Mouse (Mus musculus): ENCODE measurements at regions not wholly inside any gene's neighbourhood (a gene's known extent, or its start where the extent isn't known, plus 50 kb on each side); places are given as distances from the start of the nearest gene placed in this dataset.

DNA sequence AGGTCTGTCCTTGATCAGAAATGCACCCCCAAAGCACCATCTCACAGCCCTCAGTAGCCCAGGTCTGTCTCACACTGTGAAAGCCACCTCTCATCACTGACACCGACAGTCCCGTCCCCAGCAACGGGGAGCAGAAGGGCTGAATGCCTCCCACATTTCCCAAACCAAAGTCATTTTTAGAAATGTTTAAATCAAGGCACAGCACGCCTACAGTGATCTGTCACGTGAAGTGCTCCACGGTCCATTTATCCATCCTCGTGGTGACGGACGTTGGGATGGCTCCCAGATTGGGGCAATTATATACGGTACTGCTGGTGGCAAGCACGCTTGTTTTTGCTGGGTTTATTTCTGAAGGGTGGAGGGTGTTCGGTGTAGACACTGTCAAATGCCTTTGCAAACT lies 168.7 kb downstream of the Tshz3 start:
- no peak overlapping the region for H3K27ac ChIP-seq (ENCODE audit: insufficient read depth, low read depth, low read length, poor library complexity, severe bottlenecking)
- H3K4me3 ChIP-seq (ENCODE audit: insufficient read depth in 1 of 2, low read depth in 1 of 2, low read length in 2 of 2, poor library complexity in 1 of 2, severe bottlenecking in 1 of 2), result no peak overlapping the region
- no peaks in the 10 kb centered on the region for H3K4me1 ChIP-seq (ENCODE audit: control insufficient read depth in 2 of 2, insufficient read depth in 2 of 2, low read length in 2 of 2, poor library complexity in 1 of 2)
- no peak overlapping the region for H3K9ac ChIP-seq (ENCODE audit: insufficient read depth, low read depth, low read length, poor library complexity, severe bottlenecking)
- TF ChIP-seq ZNF384 (IDR thresholded peaks at IDR 0.05; ENCODE audit: low read depth, low read length), result no peak
- no peak for TF ChIP-seq ZC3H11A (IDR thresholded peaks at IDR 0.05; ENCODE audit: borderline replicate concordance, low read depth, low read length)
- no peak for TF ChIP-seq CHD2 (IDR thresholded peaks at IDR 0.05; ENCODE audit: low read depth, low read length)
- no peak for TF ChIP-seq MAFK (IDR thresholded peaks at IDR 0.05; ENCODE audit: insufficient read depth, low read depth, low read length)
- no peak for TF ChIP-seq HCFC1 (IDR thresholded peaks at IDR 0.05; ENCODE audit: borderline replicate concordance, insufficient read depth, low read length)
- no peak for DNase-seq (ENCODE audit: low read depth, low spot score)
- no peaks in the 10 kb centered on the region for H3K36me3 ChIP-seq (ENCODE audit: control insufficient read depth, insufficient read depth, low read length, poor library complexity, severe bottlenecking)
- no peaks in the 10 kb centered on the region for H3K9me3 ChIP-seq (ENCODE audit: control insufficient read depth, insufficient read depth, low read depth, low read length)
- in situ Hi-C loops (cut with MboI; ENCODE audit: low sequenced_read_pairs in 2 of 2, unreplicated experiment in 2 of 2), result no loop called here

DNA sequence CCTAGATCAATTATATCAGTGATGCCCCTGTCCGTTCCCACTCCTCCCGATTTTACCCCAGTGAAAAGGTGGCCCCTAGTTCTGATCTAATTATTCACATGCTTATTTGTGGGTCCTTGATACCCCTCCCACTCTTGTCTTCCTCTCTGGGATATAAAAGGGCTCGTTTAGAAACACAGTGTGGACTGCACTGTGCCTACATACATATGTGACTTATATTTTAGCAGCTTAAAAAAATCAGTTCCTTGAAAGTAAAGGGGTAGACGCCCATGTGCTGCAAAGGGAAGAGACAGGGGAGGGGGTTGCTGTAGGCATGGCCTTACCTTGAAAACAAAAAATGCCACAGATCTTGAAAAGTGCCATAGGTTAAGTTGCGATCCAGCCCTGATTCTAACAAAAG lies 176.1 kb downstream of the Tshz3 start:
- Histone ChIP-seq H3K36me3 (ENCODE audit: control insufficient read depth, insufficient read depth, low read length, poor library complexity, severe bottlenecking) (no peaks in the 10 kb centered on the region), H3K27ac (ENCODE audit: insufficient read depth, low read depth, low read length, poor library complexity, severe bottlenecking) (no peak overlapping the region), H3K9me3 (ENCODE audit: control insufficient read depth, insufficient read depth, low read depth, low read length) (no peaks in the 10 kb centered on the region), H3K4me3 (ENCODE audit: insufficient read depth in 1 of 2, low read depth in 1 of 2, low read length in 2 of 2, poor library complexity in 1 of 2, severe bottlenecking in 1 of 2) (no peak overlapping the region), H3K9ac (ENCODE audit: insufficient read depth, low read depth, low read length, poor library complexity, severe bottlenecking) (no peak overlapping the region), H3K4me1 (ENCODE audit: control insufficient read depth in 2 of 2, insufficient read depth in 2 of 2, low read length in 2 of 2, poor library complexity in 1 of 2) (peaks cover 0 to 2% of the 10 kb centered on the region in 2 experiments; a peak in 1 of 4 replicates)
- in situ Hi-C loops (cut with MboI; ENCODE audit: low sequenced_read_pairs in 2 of 2, unreplicated experiment in 2 of 2), result no loop called here
- no peak for DNase-seq (ENCODE audit: low read depth, low spot score)
- TF ChIP-seq ZNF384 (IDR thresholded peaks at IDR 0.05; ENCODE audit: low read depth, low read length) (no peak), ZC3H11A (IDR thresholded peaks at IDR 0.05; ENCODE audit: borderline replicate concordance, low read depth, low read length) (no peak), MAFK (IDR thresholded peaks at IDR 0.05; ENCODE audit: insufficient read depth, low read depth, low read length) (no peak), CHD2 (IDR thresholded peaks at IDR 0.05; ENCODE audit: low read depth, low read length) (no peak), HCFC1 (IDR thresholded peaks at IDR 0.05; ENCODE audit: borderline replicate concordance, insufficient read depth, low read length) (no peak)

DNA sequence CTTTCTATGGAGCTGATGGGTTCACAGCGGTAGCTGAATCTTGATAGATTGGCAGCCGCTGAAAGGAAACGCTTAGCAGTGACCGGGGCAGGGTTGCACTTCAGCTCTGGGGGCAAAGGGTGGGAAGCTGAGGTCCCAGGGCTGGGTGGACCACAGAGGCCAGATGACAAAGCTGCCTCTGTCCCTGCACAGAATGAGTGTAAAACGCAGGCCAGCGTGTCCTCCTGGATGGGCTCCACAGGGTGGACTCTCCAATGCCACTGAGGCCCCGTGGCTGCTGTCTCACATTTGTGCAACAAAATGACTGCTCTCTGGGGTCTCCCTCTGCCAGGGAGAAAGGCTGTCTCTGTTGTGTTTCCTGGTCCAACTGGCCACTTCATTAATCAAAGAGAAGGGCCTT lies 179.8 kb downstream of the Tshz3 start:
- peaks cover 0 to 2% of the 10 kb centered on the region in 2 experiments; a peak in 1 of 4 replicates for H3K4me1 ChIP-seq (ENCODE audit: control insufficient read depth in 2 of 2, insufficient read depth in 2 of 2, low read length in 2 of 2, poor library complexity in 1 of 2)
- no peak for TF ChIP-seq CHD2 (IDR thresholded peaks at IDR 0.05; ENCODE audit: low read depth, low read length)
- TF ChIP-seq ZNF384 (IDR thresholded peaks at IDR 0.05; ENCODE audit: low read depth, low read length), result 0 out of 2 replicates have a peak, but pooled peaks have one; percentile 50
- H3K9ac ChIP-seq (ENCODE audit: insufficient read depth, low read depth, low read length, poor library complexity, severe bottlenecking), result no peak overlapping the region
- H3K27ac ChIP-seq (ENCODE audit: insufficient read depth, low read depth, low read length, poor library complexity, severe bottlenecking), result no peak overlapping the region
- no peak for DNase-seq (ENCODE audit: low read depth, low spot score)
- H3K9me3 ChIP-seq (ENCODE audit: control insufficient read depth, insufficient read depth, low read depth, low read length), result no peaks in the 10 kb centered on the region
- no peaks in the 10 kb centered on the region for H3K36me3 ChIP-seq (ENCODE audit: control insufficient read depth, insufficient read depth, low read length, poor library complexity, severe bottlenecking)
- no peak overlapping the region for H3K4me3 ChIP-seq (ENCODE audit: insufficient read depth in 1 of 2, low read depth in 1 of 2, low read length in 2 of 2, poor library complexity in 1 of 2, severe bottlenecking in 1 of 2)
- in situ Hi-C loops (cut with MboI; ENCODE audit: low sequenced_read_pairs in 2 of 2, unreplicated experiment in 2 of 2), result no loop called here

DNA sequence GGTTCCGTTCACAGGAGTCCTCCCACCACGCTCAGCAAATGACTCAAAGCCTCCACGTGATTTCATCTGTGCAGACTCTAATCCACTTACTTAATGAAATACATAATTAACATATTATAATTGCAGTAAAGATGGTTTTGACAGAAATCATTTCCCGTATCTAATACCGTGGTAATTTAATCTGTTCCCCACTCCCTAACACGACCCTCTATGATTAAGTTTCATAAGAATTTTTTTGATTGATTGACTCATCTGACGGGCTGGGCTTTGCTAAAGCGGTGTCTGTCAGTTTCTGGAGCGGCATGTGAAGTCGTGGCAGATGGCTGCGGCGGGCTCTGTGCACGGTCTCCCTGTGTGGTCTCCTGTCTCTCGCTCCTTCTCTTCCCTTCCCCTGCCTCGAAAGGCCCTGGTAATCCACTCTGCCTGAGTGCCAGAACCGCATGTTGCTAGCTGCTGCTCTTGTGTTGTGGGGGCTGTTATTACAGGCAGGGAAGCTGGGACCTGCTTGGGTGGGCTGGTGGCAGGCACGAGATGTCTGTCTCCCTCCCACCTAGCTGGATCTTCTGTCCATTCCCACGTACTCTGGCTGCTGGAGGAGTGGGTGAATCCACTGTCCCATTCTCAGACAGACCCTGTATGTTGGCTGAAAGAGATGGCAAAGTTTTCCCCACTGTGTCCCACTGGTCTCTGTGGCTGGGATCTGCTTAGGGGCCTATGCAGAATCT lies 195.0 kb downstream of the Tshz3 start:
- in situ Hi-C loops (cut with MboI; ENCODE audit: low sequenced_read_pairs in 2 of 2, unreplicated experiment in 2 of 2), result no loop called here
- no peaks in the 10 kb centered on the region for H3K9me3 ChIP-seq (ENCODE audit: control insufficient read depth, insufficient read depth, low read depth, low read length)
- no peak overlapping the region; the same call in 1 of the 2 replicates for H3K9ac ChIP-seq (ENCODE audit: insufficient read depth, low read depth, low read length, poor library complexity, severe bottlenecking)
- peaks cover 0 to 2% of the 10 kb centered on the region in 2 experiments; a peak in 2 of 4 replicates for H3K4me1 ChIP-seq (ENCODE audit: control insufficient read depth in 2 of 2, insufficient read depth in 2 of 2, low read length in 2 of 2, poor library complexity in 1 of 2)
- DNase-seq (ENCODE audit: low read depth, low spot score), result no peak
- H3K36me3 ChIP-seq (ENCODE audit: control insufficient read depth, insufficient read depth, low read length, poor library complexity, severe bottlenecking), result no peaks in the 10 kb centered on the region
- no peak overlapping the region for H3K4me3 ChIP-seq (ENCODE audit: insufficient read depth in 1 of 2, low read depth in 1 of 2, low read length in 2 of 2, poor library complexity in 1 of 2, severe bottlenecking in 1 of 2)
- TF ChIP-seq HCFC1 (IDR thresholded peaks at IDR 0.05; ENCODE audit: borderline replicate concordance, insufficient read depth, low read length) (no peak), ZC3H11A (IDR thresholded peaks at IDR 0.05; ENCODE audit: borderline replicate concordance, low read depth, low read length) (no peak), ZNF384 (IDR thresholded peaks at IDR 0.05; ENCODE audit: low read depth, low read length) (no peak), CHD2 (IDR thresholded peaks at IDR 0.05; ENCODE audit: low read depth, low read length) (no peak), MAFK (IDR thresholded peaks at IDR 0.05; ENCODE audit: insufficient read depth, low read depth, low read length) (no peak)
- H3K27ac ChIP-seq (ENCODE audit: insufficient read depth, low read depth, low read length, poor library complexity, severe bottlenecking), result no peak overlapping the region
